Comparison of ENCODE assay signal across 8 mouse cellular contexts in genomic region chr5:65106876-65107772, GRCm38 (mm10). TPM values are rescaled to one million over a fixed set of nuclear protein-coding genes. Genes with fewer than 3 reads are reported as not detected.
DNase-seq lines count a peak whose midpoint lies in the region; ATAC-seq and TF ChIP-seq lines count a peak whose summit lies in the region.

Gene Klhl5 (plus strand): TSS chr5:65107539.

- no peaks in the 10 kb centered on the region for H3K9me3 ChIP-seq in hindbrain, embryonic 11.5 days (ENCODE audit: control insufficient read depth, low read length)
- H3K9me3 ChIP-seq in lung, postnatal 0 days (ENCODE audit: low read length): no peaks in the 10 kb centered on the region

- peak; percentile 95 for ATAC-seq in hindbrain, embryonic 11.5 days (ENCODE audit: low FRiP score)
- ATAC-seq in lung, postnatal 0 days: peak; percentile 94

- no peaks in the 10 kb centered on the region for H3K4me1 ChIP-seq in hindbrain, embryonic 11.5 days (replicated peaks; ENCODE audit: control insufficient read depth, insufficient read depth, low read length)
- H3K4me1 ChIP-seq in lung, postnatal 0 days (ENCODE audit: insufficient read depth, low read depth, low read length): peaks cover 13% of the 10 kb centered on the region

- peak within 1 kb of the TSS; percentile 63 for H3K4me2 ChIP-seq in hindbrain, embryonic 11.5 days (replicated peaks; ENCODE audit: low read depth, low read length)
- H3K4me2 ChIP-seq in lung, postnatal 0 days (replicated peaks; ENCODE audit: low read depth, low read length): peak within 1 kb of the TSS; percentile 87

- H3K27me3 ChIP-seq in hindbrain, embryonic 11.5 days (ENCODE audit: control insufficient read depth, insufficient read depth, low read length): no peaks in the 10 kb centered on the region
- no peaks in the 10 kb centered on the region for H3K27me3 ChIP-seq in lung, postnatal 0 days (replicated peaks; ENCODE audit: insufficient read depth, low read length)

- peak; percentile 18 for TF ChIP-seq CTCF in lung, postnatal 0 days (IDR thresholded peaks at IDR 0.05)

- peak within 1 kb of the TSS; percentile 62 for H3K4me3 ChIP-seq in hindbrain, embryonic 11.5 days (ENCODE audit: low read depth, low read length)
- peak within 1 kb of the TSS; percentile 91 for H3K4me3 ChIP-seq in lung, postnatal 0 days (ENCODE audit: low read depth, low read length)

- H3K36me3 ChIP-seq in hindbrain, embryonic 11.5 days (ENCODE audit: control insufficient read depth, insufficient read depth, low read length): no peaks in the 10 kb centered on the region
- no peaks in the 10 kb centered on the region for H3K36me3 ChIP-seq in lung, postnatal 0 days (ENCODE audit: insufficient read depth, low read length)

- peak; percentile 96 for DNase-seq in Muller cell, postnatal 12 days (ENCODE audit: inconsistent ontology term)
- peak; percentile 70 for DNase-seq in cerebellum, adult 9-11 months
- peak; percentile 73 to 86 for DNase-seq in frontal cortex, postnatal 10 days (ENCODE audit: low spot score in 2 of 2)
- peak; percentile 93 for DNase-seq in hindbrain, embryonic 11.5 days (ENCODE audit: low spot score)
- peak; percentile 91 to 93 for DNase-seq in layer of hippocampus, postnatal 10 days (ENCODE audit: low spot score in 2 of 2)
- DNase-seq in lung, postnatal 0 days (ENCODE audit: low spot score): peak; percentile 92
- peak; percentile 81 for DNase-seq in ovary, postnatal 10 days (ENCODE audit: low spot score)
- peak; percentile 76 to 88 for DNase-seq in thymus, postnatal 10 days (ENCODE audit: low spot score in 2 of 2)

- TF ChIP-seq EP300 in lung, postnatal 0 days (IDR thresholded peaks at IDR 0.05): no peak

- 3% methylated on average over 46 of the region's 56 CpGs for WGBS in hindbrain, embryonic 11.5 days
- WGBS in lung, postnatal 0 days: 6% methylated on average over 43 of the region's 56 CpGs

- H3K9ac ChIP-seq in hindbrain, embryonic 11.5 days (ENCODE audit: low read depth, low read length): peak within 1 kb of the TSS; percentile 86
- H3K9ac ChIP-seq in lung, postnatal 0 days (replicated peaks; ENCODE audit: low read depth): peak within 1 kb of the TSS; percentile 95

- peak within 1 kb of the TSS; percentile 48; the same call in 1 of the 2 replicates for H3K27ac ChIP-seq in hindbrain, embryonic 11.5 days (ENCODE audit: low read depth, low read length)
- H3K27ac ChIP-seq in lung, postnatal 0 days (ENCODE audit: low read length): peak within 1 kb of the TSS; percentile 96

RNA-seq across cellular contexts. Expression of gene Klhl5, which starts in this region (rescaled TPM):
- polyA plus RNA-seq in hindbrain, embryonic 11.5 days (2014; fragmentation: Nextera tagmentation; extraction: Ambion mirVana): 25.3 and 26.0 TPM in 2 replicates
- 100 to 1,000 TPM in 1 of 2 experiments, 10 to 100 TPM in 1; 92.8 to 100 TPM for total RNA-seq in layer of hippocampus, postnatal 10 days (2021)
- 69.3 and 72.0 TPM in 2 replicates for polyA plus RNA-seq in lung, postnatal 0 days (2015; fragmentation: Nextera tagmentation; extraction: Ambion mirVana)

Comparison
In these comparisons a context has a peak if more than half of its experiments do, and no peak if none do; other contexts are left out.
1. Peak in every context shown above with its lines: DNase-seq, ATAC-seq, H3K4me3 ChIP-seq and H3K27ac ChIP-seq.